Mouse (Mus musculus) hindbrain, postnatal 0 days (tissue): ENCODE measurements around the gene Tmem26. TPM values are rescaled to one million over a fixed set of nuclear protein-coding genes. Genes with fewer than 3 reads are reported as not detected.
"Not testable (repeated sequence)": the region's sequence is repeated elsewhere in the genome, so short reads cannot be mapped to it uniquely, and the experiment has no call there.

Experiments used
- ATAC-seq: fragments of 200-750 bp; cut with Nextera tagmentation; 2 replicates; pipeline ENCODE4 v1.8.0; 2017; ENCODE audit warnings: mild to moderate bottlenecking, moderate TSS enrichment, moderate library complexity
- DNase-seq: peaks from one replicate; pipeline ENCODE4 v3.0.0-alpha.2; 2015; ENCODE audit warnings: low spot score
- H3K27ac ChIP-seq: fragments of 300-500 bp; sonication (generic); 2 replicates; pipeline ENCODE4 v1.5.1; 2014; ENCODE audit warnings: mild to moderate bottlenecking
- H3K27me3 ChIP-seq: fragments of 300-500 bp; sonication (generic); 2 replicates; pipeline ENCODE4 v1.6.1; 2014; ENCODE audit warnings: low read length, mixed read lengths; ENCODE audit not compliant: insufficient read depth
- H3K36me3 ChIP-seq: fragments of 300-500 bp; sonication (generic); 2 replicates; pipeline ENCODE4 v1.6.1; 2014; ENCODE audit warnings: low read length, mixed read lengths; ENCODE audit not compliant: insufficient read depth
- H3K4me1 ChIP-seq: fragments of 300-500 bp; sonication (generic); 2 replicates; pipeline ENCODE4 v1.6.1; 2014; ENCODE audit warnings: antibody characterized with exemption, low read length, mixed read lengths; ENCODE audit not compliant: insufficient read depth
- H3K4me2 ChIP-seq: fragments of 300-500 bp; sonication (generic); 2 replicates; pipeline ENCODE4 v1.6.1; 2014; ENCODE audit warnings: low read depth, mild to moderate bottlenecking, low read length, moderate library complexity, mixed read lengths
- H3K4me3 ChIP-seq: fragments of 300-500 bp; sonication (generic); 2 replicates; pipeline ENCODE4 v1.5.1; 2014; ENCODE audit warnings: low read length
- H3K9ac ChIP-seq: fragments of 300-500 bp; sonication (generic); replicated peaks from 2 replicates; pipeline ENCODE4 v1.6.1; 2014; ENCODE audit warnings: mild to moderate bottlenecking, low read length, moderate library complexity, mixed read lengths
- H3K9me3 ChIP-seq: fragments of 300-500 bp; sonication (generic); 2 replicates; pipeline ENCODE4 v1.6.1; 2016; ENCODE audit warnings: low read length, mixed read lengths
- CTCF ChIP-seq: IDR thresholded peaks from 2 replicates; pipeline ENCODE4 v1.5.1; 2016; ENCODE audit warnings: antibody characterized with exemption, control low read depth, low read depth
- WGBS: fragments of 180-500 bp; shearing (Covaris S2); extraction: QIAGEN DNeasy Blood & Tissue Kit; methylation state at CpG from one replicate; pipeline ENCODE4 v1.1.7; 2014; 5-methylcytosine and 5-hydroxymethylcytosine counted together
- polyA plus RNA-seq: library from polyadenylated mRNA; unstranded; fragments of >200 nt; fragmentation: Nextera tagmentation; extraction: Ambion mirVana; gene quantifications from 2 replicates; pipeline ENCODE4 v1.2.1, GENCODE M21; 2015
- total RNA-seq: library from RNA; depleted of rRNA; stranded (reverse); fragments of >200 nt; gene quantifications from 2 replicates; pipeline ENCODE4 v1.2.3, GENCODE M21; 2014

The Tmem26 gene
- total and polyA plus RNA-seq, 2 experiments from 2014 or later: 4.7 to 6.6 TPM

- H3K36me3 ChIP-seq: no peaks in the 10 kb centered on the region
- WGBS: 58% methylated on average over 5 of the region's 5 CpGs
- TF ChIP-seq CTCF: no peak
Observed at GRCm38 (mm10) chr10:68720887-68721400, 2.5 kb upstream of the Tmem26 start.

GRCm38 (mm10) chr10:68723015-68723414 is 431 bp upstream of the Tmem26 start:
- Histone ChIP-seq H3K36me3 (no peaks in the 10 kb centered on the region), H3K9me3 (no peaks in the 10 kb centered on the region), H3K4me2 (peak overlapping the region; percentile 92), H3K27ac (no peak overlapping the region), H3K27me3 (no peaks in the 10 kb centered on the region), H3K4me3 (no peak overlapping the region), H3K9ac (peak overlapping the region; percentile 45; the same call in 1 of the 2 replicates), H3K4me1 (0 out of 2 replicates have a peak, but pooled peaks cover 10% of the 10 kb centered on the region)
- no peak for TF ChIP-seq CTCF
- DNase-seq (no peak), ATAC-seq (no peak)
- WGBS: 40% methylated on average over 7 of the region's 7 CpGs

More at GRCm38 (mm10) chr10:68720887-68721400, 2.5 kb upstream of the Tmem26 start:
- H3K9ac ChIP-seq: no peak overlapping the region
- no peaks in the 10 kb centered on the region for H3K9me3 ChIP-seq
- H3K27me3 ChIP-seq: no peaks in the 10 kb centered on the region
- no peak overlapping the region for H3K27ac ChIP-seq
- no peak overlapping the region for H3K4me2 ChIP-seq
- DNase-seq (peak; percentile 16), ATAC-seq (no peak)
- H3K4me1 ChIP-seq: 0 out of 2 replicates have a peak, but pooled peaks cover 10% of the 10 kb centered on the region
- H3K4me3 ChIP-seq: no peak overlapping the region

GRCm38 (mm10) chr10:68724361-68724720 is 895 bp downstream of the Tmem26 start:
- DNase-seq (peak; percentile 39), ATAC-seq (peak; percentile 43; the same call in 1 of the 2 replicates)
- no peaks in the 10 kb centered on the region for H3K9me3 ChIP-seq
- peak overlapping the region; percentile 49 for H3K4me3 ChIP-seq
- 0 out of 2 replicates have a peak, but pooled peaks cover 10% of the 10 kb centered on the region for H3K4me1 ChIP-seq
- TF ChIP-seq CTCF: no peak
- H3K4me2 ChIP-seq: peak overlapping the region; percentile 92
- peak overlapping the region; percentile 45; the same call in 1 of the 2 replicates for H3K9ac ChIP-seq
- no peaks in the 10 kb centered on the region for H3K27me3 ChIP-seq
- no peaks in the 10 kb centered on the region for H3K36me3 ChIP-seq
- WGBS: 2% methylated on average over 11 of the region's 11 CpGs
- H3K27ac ChIP-seq: no peak overlapping the region

- DNase-seq (no peak), ATAC-seq (no peak)
- H3K4me1 ChIP-seq: 0 out of 2 replicates have a peak, but pooled peaks cover 10% of the 10 kb centered on the region
- WGBS: 61% methylated on average over 5 of the region's 5 CpGs
- no peak overlapping the region for H3K4me3 ChIP-seq
- H3K4me2 ChIP-seq: no peak overlapping the region
- no peaks in the 10 kb centered on the region for H3K27me3 ChIP-seq
- H3K36me3 ChIP-seq: no peaks in the 10 kb centered on the region
- no peaks in the 10 kb centered on the region for H3K9me3 ChIP-seq
- H3K9ac ChIP-seq: no peak overlapping the region
- TF ChIP-seq CTCF: no peak
- no peak overlapping the region for H3K27ac ChIP-seq
Observed at GRCm38 (mm10) chr10:68727464-68727863, 4.0 kb downstream of the Tmem26 start.

GRCm38 (mm10) chr10:68735621-68736020 is 12.2 kb downstream of the Tmem26 start:
- WGBS: 88% methylated on average over 3 of the region's 3 CpGs
- no peaks in the 10 kb centered on the region for H3K4me1 ChIP-seq
- no peak overlapping the region for H3K27ac ChIP-seq
- H3K36me3 ChIP-seq: no peaks in the 10 kb centered on the region
- ATAC-seq (no peak), DNase-seq (no peak)
- TF ChIP-seq CTCF: no peak
- H3K4me3 ChIP-seq: no peak overlapping the region
- H3K9me3 ChIP-seq: no peaks in the 10 kb centered on the region
- H3K9ac ChIP-seq: no peak overlapping the region
- no peak overlapping the region for H3K4me2 ChIP-seq
- H3K27me3 ChIP-seq: no peaks in the 10 kb centered on the region

- DNase-seq (no peak), ATAC-seq (no peak)
- Histone ChIP-seq H3K4me3 (no peak overlapping the region), H3K9me3 (no peaks in the 10 kb centered on the region), H3K27ac (no peak overlapping the region), H3K36me3 (no peaks in the 10 kb centered on the region), H3K9ac (no peak overlapping the region), H3K27me3 (no peaks in the 10 kb centered on the region), H3K4me1 (no peaks in the 10 kb centered on the region), H3K4me2 (no peak overlapping the region)
- no peak for TF ChIP-seq CTCF
- WGBS: 75% methylated on average over 7 of the region's 7 CpGs
Observed at GRCm38 (mm10) chr10:68737391-68737790, 13.9 kb downstream of the Tmem26 start.

- DNase-seq, H3K27ac ChIP-seq, H3K4me3 ChIP-seq, H3K9ac ChIP-seq, H3K4me1 ChIP-seq, ATAC-seq, H3K9me3 ChIP-seq, H3K4me2 ChIP-seq, H3K27me3 ChIP-seq, H3K36me3 ChIP-seq: not testable (repeated sequence)
- WGBS: 71% methylated on average over 1 of the region's 1 CpGs
Observed at GRCm38 (mm10) chr10:68738981-68739380, 15.5 kb downstream of the Tmem26 start.
